Mouse (Mus musculus): ENCODE measurements around the gene Ccnd3. TPM values are rescaled to one million over a fixed set of nuclear protein-coding genes. Genes with fewer than 3 reads are reported as not detected.
"Not testable (repeated sequence)": the region's sequence is repeated elsewhere in the genome, so short reads cannot be mapped to it uniquely, and the experiment has no call there.

Gene Ccnd3
- total RNA-seq, 2 experiments from 2014 or later, result 35.5 to 99.8 TPM

DNA sequence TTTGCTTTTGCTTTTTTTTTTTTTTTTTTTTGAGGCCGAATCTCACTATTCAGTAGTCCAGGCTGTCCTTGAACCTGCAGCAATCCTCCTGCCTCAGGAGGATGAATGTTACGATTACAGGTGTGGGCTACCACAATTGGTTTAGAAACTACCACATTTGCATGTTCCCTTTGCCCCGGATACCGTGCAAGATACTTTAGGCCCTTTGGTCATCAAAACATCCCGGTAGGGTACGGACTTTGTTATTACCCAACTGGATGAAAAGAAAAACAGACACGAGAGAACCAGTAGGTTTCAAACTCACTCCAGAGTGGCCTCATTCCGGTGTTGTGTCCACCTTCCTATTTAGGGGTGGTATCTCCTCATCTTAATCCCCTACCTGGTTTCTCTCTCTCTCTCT is 83.7 kb downstream of the Ccnd3 start:
- no peak for ATAC-seq (replicated peaks; ENCODE audit: poor library complexity, severe bottlenecking)

DNA sequence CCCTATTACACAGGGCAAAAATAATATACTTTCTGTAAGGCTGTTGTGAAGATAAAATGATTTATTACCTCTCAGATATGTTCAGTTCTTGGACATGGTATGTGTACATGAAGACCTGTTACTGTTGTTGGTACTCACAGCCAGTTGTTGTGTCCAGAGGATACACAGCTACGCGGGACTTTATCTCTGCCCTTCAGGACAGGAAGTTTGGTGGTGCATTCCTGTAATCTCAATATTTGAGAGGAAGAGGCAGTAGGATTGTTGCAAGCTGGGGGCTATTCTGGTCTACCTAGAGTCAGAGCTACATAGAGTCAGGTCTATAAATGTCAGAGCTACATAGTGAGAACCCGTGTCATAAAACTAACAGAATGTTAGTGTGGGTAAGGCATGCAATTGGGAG is 86.2 kb downstream of the Ccnd3 start:
- no peak for ATAC-seq (replicated peaks; ENCODE audit: poor library complexity, severe bottlenecking)

DNA sequence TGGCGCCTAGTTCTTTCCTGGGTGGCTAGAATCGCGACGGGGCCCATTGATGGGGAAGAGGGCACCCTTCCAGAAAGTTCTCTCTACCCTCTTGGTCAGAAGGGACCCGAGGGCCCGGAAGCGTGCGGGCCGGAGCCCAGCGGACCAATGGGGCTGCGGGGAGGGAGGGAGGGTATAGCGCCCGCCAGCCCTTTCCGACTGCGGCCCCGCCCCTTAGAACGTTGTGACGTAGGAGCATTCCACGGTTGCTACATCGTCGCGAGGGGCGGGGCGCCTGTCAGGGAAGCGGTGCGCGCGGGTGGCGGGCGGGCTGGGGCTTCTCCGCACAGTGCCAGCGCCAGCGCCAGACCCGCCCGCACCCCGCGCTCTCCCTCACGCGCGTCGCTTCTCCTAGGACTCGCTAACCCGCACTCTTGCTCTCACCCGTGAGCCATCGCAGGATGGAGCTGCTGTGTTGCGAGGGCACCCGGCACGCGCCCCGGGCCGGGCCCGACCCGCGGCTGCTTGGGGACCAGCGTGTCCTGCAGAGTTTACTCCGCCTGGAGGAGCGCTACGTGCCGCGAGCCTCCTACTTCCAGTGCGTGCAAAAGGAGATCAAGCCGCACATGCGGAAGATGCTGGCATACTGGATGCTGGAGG is 88.5 kb downstream of the Ccnd3 start:
- ATAC-seq (replicated peaks; ENCODE audit: poor library complexity, severe bottlenecking), result peak; percentile 60

DNA sequence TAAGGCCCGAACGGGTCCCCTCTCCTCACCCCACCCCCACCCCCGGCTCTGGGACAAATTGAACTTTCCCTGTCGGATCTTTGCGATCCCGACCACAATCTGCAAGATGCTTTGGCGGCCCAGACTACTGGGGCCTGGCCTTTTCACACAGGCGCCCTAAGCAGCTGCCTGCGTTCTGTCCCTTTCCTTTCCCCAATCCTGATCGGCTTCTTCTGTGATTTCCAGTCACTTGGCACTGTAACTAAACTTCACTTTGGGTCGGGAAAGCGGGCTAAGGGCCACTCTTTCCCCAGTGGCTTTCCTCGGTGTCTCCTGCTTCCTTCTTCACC is 89.0 kb downstream of the Ccnd3 start:
- no peak for ATAC-seq (replicated peaks; ENCODE audit: poor library complexity, severe bottlenecking)

DNA sequence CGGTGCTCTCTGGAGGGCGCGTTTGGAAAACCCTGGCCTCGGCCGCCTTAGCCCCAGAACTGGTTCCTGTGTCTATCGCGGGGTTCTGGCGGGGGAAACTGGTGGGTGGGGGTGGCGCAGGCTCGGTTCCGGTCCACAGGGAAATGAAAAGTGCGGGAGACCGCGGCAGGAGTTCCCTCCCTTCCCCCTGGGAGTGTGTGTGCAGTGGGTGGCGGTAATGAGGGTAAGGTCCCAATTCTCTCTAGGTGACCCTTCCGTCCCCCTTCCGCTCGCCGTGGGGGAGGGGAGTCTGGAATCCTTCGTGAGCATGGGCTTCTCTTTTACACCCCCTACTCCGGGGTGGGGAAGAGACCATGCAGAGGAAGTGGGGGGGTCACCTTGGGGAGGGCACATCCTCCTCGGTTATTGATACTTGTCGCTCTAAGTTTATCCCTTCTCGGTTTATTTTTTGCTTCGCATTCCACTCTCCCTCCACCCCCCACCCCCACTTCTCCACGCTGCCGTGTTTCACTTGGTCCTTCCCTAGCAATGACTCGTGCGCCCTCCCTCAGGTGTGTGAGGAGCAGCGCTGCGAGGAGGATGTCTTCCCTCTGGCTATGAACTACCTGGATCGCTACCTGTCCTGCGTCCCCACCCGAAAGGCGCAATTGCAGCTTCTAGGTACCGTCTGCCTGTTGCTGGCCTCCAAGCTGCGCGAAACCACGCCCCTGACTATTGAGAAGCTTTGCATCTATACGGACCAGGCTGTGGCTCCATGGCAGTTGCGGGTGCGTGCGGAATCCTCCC is 89.5 kb downstream of the Ccnd3 start:
- no peak for ATAC-seq (replicated peaks; ENCODE audit: poor library complexity, severe bottlenecking)

DNA sequence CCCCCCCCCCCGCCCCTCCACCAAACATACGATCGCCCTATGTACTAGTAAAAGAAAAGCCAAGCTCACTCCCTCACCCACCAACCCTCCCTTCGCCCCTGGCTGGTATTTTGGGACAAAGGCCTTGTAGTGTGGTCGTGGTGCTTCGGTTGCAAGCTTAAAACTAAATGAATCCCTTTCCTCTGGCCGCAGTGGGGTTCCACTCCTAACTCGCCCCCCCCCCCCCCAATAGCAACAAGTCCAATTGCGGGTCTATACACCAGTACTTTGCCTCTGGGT is 90.1 kb downstream of the Ccnd3 start:
- ATAC-seq (replicated peaks; ENCODE audit: poor library complexity, severe bottlenecking), result no peak

DNA sequence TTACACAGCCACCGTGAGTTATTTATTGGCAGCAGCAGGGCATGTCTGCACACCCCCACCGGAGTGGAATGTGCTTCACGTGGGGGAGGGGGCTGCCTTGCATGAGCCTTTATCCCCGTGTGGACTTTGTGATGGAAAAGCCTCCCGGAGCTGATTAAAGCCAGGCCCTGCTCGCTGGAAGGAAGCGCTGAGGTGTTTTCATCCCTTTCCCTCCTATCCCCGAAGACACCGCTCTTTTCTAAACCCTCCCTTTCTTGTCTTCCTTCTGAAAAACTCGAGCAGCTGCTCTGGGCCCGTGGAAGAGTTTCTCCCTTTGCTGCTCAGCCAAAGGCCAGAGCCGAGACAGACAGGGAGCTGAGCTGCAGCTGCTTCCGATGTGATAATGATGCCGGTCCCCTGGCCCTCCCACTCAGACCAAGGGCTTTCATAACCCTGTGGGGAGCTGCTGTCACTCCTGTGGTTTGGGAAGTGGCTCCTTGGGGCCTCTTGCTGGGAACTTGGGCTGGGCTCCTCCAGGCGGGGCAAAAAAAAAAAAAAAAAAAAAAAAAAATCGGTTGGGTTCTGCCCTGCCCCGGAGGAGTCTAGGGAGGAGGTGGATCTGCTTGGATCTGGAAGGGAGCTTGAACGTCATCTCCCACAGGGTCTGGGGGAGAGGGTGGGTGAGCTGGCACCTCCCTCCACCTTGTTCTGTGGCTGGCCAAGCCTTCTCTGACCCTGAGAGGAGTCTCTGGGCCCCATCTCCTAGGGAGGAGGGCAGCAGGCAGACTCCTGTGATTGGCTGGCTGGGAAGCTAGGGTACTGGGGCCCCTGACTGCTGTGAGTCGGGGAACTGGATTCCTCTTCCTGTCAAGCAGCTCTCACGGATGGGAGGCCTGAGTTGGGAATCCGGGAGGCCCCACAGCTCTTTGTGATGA is 90.7 kb downstream of the Ccnd3 start:
- ATAC-seq (replicated peaks; ENCODE audit: poor library complexity, severe bottlenecking), result peak; percentile 66

DNA sequence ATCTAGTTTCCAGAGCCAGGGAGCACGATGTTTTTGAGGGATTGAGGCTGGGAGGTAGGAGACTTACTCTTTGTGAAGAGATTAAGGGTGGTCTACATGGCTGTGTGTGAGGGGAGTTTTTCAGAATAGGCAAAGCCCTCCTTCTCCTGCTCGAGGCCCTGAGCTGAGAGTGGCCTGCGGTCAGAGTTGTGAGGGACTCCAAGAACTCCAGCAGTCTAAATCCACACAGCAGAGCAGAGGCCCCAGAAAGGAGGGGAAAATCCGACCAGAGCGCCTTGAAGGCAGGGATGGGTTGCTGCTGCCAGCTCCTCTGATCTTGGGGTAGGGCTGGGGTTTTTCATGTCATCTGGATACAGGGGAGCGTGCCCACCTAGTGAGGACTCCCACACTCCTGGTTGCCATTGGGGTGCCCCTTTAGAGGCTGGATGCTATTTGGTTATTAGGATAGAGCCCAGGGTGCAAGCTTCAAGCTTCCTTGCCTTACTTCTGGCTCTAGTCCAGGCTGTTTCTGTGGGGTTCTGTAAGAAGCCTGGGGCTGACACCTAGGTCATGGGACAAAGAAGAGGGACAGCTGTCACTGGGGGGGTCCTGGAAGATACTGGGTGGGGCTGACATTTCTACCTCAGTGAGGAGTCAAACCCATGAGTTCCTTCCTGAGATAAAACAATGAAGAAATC is 91.4 kb downstream of the Ccnd3 start:
- ATAC-seq (replicated peaks; ENCODE audit: poor library complexity, severe bottlenecking), result peak; percentile 10

DNA sequence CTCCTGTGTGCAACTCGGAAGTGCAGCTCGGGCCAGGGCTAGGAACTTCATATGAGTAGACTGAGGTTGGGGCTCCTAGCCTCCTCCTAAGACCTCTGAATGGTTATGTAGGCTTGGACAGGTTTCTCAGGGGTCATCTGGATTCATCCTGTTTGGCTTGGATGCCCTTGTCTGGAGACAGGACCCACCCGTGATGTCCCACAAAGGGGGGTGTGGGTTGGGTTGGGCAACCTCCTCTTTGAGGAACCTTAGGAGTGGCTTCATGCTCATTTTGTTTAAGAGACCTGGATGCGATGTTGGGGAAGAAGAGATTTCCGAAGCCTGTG is 92.0 kb downstream of the Ccnd3 start:
- ATAC-seq (replicated peaks; ENCODE audit: poor library complexity, severe bottlenecking), result no peak

DNA sequence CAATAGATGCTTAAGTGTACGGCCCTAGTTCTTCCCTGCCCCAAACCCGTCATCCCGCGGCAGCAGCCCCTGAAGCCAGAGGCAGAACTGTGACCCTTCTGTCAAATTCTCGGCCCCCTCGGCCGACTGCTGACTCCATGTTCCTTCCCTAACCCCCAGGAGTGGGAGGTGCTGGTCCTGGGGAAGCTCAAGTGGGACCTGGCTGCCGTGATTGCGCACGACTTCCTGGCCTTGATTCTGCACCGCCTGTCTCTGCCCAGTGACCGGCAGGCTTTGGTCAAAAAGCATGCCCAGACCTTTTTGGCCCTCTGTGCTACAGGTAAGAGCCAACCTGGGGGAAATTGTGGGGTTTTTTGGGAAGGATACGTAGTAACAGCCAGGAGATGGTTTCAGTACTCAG is 92.4 kb downstream of the Ccnd3 start:
- ATAC-seq (replicated peaks; ENCODE audit: poor library complexity, severe bottlenecking), result no peak

DNA sequence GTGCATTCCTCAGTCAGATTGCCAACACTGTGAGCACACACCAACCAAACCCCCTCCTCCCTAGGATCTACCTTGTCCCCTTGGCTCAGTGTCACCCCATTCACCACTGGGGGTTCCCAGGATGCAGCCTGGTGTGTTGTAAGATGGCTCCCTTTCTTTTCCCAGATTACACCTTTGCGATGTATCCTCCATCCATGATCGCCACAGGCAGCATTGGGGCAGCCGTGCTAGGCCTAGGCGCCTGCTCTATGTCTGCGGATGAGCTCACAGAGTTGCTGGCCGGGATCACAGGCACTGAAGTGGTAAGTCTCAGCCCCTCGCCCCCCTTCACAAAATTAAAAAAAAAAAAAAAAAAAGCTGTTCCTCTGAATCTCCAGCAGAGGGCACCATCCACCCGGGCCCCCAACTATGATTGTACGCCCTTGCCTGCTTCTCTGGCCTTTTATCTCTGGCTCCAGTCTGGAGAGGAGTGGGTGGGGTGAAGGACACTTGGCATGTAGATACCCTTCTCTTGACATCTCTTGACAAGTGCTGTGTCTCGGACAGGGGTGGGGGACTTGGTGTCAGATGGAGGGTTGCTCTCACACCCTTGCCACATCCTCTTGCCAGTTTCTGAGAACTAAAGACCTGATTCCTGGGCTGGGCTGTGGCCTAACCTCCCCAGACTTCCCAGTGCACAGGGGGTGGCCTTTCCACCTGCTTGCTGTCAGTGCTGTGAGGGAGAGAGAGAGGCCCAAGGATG is 93.2 kb downstream of the Ccnd3 start:
- 0 out of 2 replicates have a peak, but pooled peaks have one; percentile 1 for ATAC-seq (replicated peaks; ENCODE audit: poor library complexity, severe bottlenecking)

DNA sequence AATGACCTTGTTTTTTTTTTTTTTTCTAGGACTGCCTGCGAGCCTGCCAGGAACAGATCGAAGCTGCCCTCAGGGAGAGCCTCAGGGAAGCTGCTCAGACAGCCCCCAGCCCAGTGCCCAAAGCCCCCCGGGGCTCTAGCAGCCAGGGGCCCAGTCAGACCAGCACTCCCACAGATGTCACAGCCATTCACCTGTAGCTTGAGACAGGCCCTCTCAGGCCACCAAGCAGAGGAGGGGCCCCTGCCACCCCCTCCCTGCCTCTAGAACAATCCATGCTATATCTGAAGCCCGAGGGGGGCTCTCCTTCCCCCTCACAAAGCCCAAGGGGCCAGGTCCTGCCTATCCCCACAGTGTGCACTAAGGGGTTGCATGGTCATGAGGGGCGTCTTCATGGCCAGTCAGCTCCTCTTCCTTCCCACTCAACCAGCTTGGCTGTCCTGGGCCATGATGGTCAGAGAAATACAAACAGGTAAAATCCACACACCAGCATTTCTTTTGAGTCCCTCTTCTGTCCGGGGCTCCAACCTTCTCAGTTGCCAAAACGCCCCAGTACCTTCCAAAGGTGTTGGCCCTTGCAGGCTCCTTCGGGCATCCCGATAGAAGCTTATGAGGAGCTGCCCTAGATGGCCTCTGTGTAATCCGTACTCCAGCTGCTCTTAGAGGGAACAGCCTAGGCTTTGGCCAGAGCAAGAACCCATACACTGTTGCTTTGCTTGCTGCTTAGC is 93.9 kb downstream of the Ccnd3 start:
- not testable (repeated sequence) for ATAC-seq (replicated peaks; ENCODE audit: poor library complexity, severe bottlenecking)

DNA sequence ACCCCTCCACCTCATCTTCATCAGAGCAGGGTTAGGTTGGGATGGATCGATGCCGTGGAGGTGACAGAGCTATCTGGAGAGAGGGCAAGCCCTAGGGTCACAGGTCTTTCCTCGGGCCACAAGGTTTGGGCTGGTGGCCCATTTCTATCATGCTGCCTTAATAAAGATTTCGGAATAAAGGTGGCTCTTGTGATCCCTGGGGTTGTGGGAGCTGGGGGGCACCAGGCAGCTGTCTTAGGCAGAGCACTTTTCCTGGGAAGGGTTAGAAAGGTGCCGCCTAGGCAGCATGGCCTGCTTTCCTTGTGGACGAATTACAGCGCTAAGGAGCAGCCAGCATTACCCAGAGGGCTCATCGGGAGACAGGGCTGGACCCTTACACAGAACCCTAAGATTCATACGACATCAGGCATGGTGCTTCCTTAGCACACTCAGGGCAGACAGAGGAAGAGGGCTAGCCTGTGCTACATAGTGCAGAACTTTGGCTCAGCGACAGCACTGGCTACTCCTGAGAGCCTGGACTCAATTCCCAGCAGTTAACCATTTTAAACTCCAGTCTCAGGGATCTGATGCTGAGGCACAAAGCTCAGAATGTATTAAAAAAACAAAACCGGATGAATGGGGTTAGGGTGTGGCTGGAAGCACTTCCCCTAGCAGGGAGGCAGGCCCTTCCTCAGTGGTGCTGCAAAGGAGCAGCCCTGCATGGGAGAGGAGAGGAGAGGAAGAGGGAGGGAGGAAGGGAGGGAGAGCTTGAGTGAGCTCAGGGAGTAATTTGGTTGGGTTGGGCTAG is 94.9 kb downstream of the Ccnd3 start:
- peak; percentile 21; the same call in 1 of the 2 replicates for ATAC-seq (replicated peaks; ENCODE audit: poor library complexity, severe bottlenecking)

DNA sequence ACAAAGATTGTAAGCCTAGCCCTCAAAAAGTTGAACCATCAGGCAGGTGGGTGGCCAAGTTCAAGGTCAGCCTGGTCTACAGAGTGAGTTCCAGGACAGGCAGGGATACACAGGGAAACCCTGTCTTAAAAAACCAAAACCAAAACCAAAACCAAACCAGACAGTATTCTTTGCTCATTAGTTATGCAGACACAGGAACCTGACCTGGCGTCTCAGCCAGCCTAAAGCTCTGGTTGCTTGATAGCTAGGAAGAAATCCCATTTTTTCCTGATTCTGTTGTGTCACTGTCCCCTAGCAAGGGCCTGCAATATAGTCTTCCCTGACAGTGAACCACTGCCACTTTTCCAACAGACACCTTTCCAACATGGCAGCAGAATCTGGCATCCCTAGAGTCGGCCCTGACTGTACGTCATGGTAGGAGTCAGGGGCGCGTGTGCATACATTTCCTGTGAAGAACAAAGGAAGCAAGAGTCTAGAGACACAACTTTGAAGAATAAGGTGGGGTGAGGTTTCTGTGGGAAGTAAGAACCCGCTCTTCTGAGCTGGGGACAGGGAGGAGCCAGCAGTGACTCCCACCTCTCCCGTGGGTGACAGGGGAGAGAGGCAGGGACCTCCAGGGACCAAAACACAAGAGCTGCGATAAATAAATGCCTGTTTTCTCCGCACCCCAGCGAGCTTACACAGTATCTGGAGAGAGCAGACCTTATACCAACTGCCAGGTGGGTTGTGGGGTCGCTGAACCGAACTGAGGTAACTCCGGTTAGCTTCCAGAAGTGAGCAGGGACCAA is 95.9 kb downstream of the Ccnd3 start:
- no peak for ATAC-seq (replicated peaks; ENCODE audit: poor library complexity, severe bottlenecking)

DNA sequence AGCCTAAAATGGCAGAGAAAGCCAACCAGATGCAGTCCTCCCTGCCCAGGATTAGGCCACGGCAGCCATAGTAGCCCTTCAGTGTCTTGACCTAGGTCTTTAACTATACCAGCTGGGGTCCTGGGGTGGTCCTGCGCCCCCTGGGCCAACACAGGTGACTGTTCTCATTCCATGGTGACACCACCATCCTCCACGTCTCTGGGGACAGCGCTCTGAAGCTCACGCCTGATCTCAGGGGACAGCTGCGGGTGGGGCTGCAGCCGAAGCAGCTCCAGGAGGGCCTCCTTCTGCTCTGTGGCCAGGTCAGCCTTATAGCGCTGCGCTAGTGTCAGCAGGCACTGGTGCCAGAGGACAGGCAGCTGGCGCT is 96.5 kb downstream of the Ccnd3 start:
- ATAC-seq (replicated peaks; ENCODE audit: poor library complexity, severe bottlenecking), result no peak

DNA sequence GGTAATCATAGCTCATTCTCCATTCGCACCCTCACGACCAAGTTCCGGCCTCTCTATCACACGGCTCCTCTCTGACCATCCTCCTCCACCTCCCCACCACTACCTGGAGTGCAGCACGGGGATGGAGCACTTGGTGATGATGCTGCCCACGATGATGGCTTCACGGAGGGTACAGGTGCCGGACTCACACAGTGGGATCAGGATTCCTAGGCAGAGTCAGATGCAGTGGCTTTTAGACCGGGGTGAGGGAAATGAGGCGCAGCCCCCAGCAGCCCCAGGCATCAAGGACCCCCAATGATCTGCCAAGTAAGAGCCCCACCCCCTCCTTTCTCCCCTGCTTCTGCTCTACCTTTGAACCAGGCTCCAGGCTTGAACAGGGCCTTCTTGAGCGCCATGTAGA is 97.4 kb downstream of the Ccnd3 start:
- no peak for ATAC-seq (replicated peaks; ENCODE audit: poor library complexity, severe bottlenecking)

DNA sequence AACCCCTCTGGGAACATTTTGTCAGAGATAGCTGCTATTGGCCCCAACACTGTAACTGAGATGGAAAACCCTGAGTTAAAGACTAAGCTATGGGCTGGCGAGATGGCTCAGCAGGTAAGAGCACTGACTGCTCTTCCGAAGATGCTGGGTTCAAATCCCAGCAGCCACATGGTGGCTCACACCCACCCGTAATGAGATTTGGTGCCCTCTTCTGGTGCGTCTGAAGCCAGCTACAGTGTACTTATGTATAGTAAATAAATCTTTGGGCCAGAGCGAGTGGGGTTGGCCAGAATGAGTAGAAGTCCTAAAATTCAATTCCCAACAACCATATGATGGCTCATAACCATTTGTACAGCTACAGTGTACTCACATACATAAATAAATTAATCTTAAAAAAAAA is 101.4 kb downstream of the Ccnd3 start:
- ATAC-seq (replicated peaks; ENCODE audit: poor library complexity, severe bottlenecking), result no peak

DNA sequence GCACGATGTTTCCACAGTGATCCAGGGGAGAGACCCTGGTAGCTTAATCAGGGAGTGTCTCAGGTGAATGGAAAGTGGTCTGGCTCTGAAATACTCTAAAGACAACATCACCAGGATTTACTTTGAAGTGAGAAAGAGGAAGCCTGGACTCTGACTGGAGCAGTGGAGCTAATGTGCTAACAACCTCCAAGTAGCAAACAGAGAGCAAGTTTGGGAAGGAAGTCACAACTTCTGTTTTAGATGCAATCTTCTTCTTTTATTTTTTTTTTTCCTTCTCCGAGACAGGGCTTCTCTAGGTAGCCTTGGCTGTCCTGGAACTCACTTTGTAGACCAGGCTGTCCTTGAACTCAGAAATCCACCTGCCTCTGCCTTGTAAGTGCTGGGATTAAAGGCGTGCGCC is 104.3 kb downstream of the Ccnd3 start:
- 0 out of 2 replicates have a peak, but pooled peaks have one; percentile 13 for ATAC-seq (replicated peaks; ENCODE audit: poor library complexity, severe bottlenecking)

All from granulocyte monocyte progenitor cell, adult 5-6 weeks (primary cell).